Mouse (Mus musculus) liver, embryonic 14.5 days (tissue): Measurements from ENCODE around the gene Tmc8. TPM values are rescaled to one million over a fixed set of nuclear protein-coding genes. Genes with fewer than 3 reads are reported as not detected.
A peak's percentile ranks its signal among the peaks of the same experiment; 100 is the strongest.

ENCODE experiments used
- ATAC-seq: fragments of 200-750 bp; cut with Nextera tagmentation; 2 replicates; pipeline ENCODE4 v1.8.0; 2017; ENCODE audit warnings: moderate number of reproducible peaks, mild to moderate bottlenecking, moderate library complexity; ENCODE audit not compliant: insufficient read depth
- DNase-seq, 3 experiments: peaks; one replicate each; pipeline ENCODE4 v3.0.0-alpha.2; 2012 to 2013; ENCODE audit warnings: low read depth in 3 of 3, low spot score in 3 of 3
- H3K27ac ChIP-seq: fragments of 300-500 bp; sonication (generic); 2 replicates; pipeline ENCODE4 v1.5.1; 2014; ENCODE audit warnings: moderate library complexity, mild to moderate bottlenecking, control low read depth, inconsistent platforms
- H3K27me3 ChIP-seq: fragments of 300-500 bp; sonication (generic); 2 replicates; pipeline ENCODE4 v1.6.1; 2014; ENCODE audit warnings: mild to moderate bottlenecking, low read length, moderate library complexity; ENCODE audit not compliant: control insufficient read depth, insufficient read depth
- H3K36me3 ChIP-seq: fragments of 300-500 bp; sonication (generic); replicated peaks from 2 replicates; pipeline ENCODE4 v1.6.1; 2014; ENCODE audit warnings: low read depth; ENCODE audit not compliant: control insufficient read depth, insufficient read depth
- H3K4me1 ChIP-seq, 2 experiments: fragments of 200-500 bp in 1 of 2; fragments of 300-500 bp in 1 of 2; sonication (generic) in 1 of 2; replicated peaks; 2 replicates each; pipeline ENCODE4 v1.6.1; 2012 to 2014; ENCODE audit warnings: antibody characterized with exemption in 1 of 2, inconsistent platforms in 1 of 2, low read length in 1 of 2; ENCODE audit not compliant: control insufficient read depth in 2 of 2, insufficient read depth in 2 of 2
- H3K4me2 ChIP-seq: fragments of 300-500 bp; sonication (generic); 2 replicates; pipeline ENCODE4 v1.6.1; 2014; ENCODE audit warnings: low read depth, mild to moderate bottlenecking, control low read depth, moderate library complexity
- H3K4me3 ChIP-seq, 2 experiments: fragments of 200-500 bp in 1 of 2; fragments of 300-500 bp in 1 of 2; sonication (generic) in 1 of 2; 2 replicates each; pipeline ENCODE4 v1.5.1; 2012 to 2014; ENCODE audit warnings: low read depth in 2 of 2, low read length in 2 of 2, mild to moderate bottlenecking in 2 of 2, control low read depth in 1 of 2, inconsistent platforms in 1 of 2, moderate library complexity in 1 of 2; ENCODE audit not compliant: insufficient read depth in 1 of 2
- H3K9ac ChIP-seq: fragments of 300-500 bp; sonication (generic); replicated peaks from 2 replicates; pipeline ENCODE4 v1.6.1; 2014; ENCODE audit warnings: mild to moderate bottlenecking, control low read depth, moderate library complexity
- H3K9me3 ChIP-seq: fragments of 300-500 bp; sonication (generic); 2 replicates; pipeline ENCODE4 v1.6.1; 2016; ENCODE audit warnings: low read length, mixed read lengths; ENCODE audit not compliant: control insufficient read depth
- CTCF ChIP-seq: IDR thresholded peaks from 2 replicates; pipeline ENCODE4 v1.5.1; 2016; ENCODE audit warnings: antibody characterized with exemption, low read depth, control low read depth
- EP300 ChIP-seq: IDR thresholded peaks from 2 replicates; pipeline ENCODE4 v1.6.1; 2016; ENCODE audit warnings: antibody characterized with exemption, low read depth
- WGBS: fragments of 180-500 bp; shearing (Covaris S2); extraction: QIAGEN DNeasy Blood & Tissue Kit; methylation state at CpG from one replicate; pipeline ENCODE4 v1.1.7; 2014; ENCODE audit not compliant: insufficient replicate concordance; 5-methylcytosine and 5-hydroxymethylcytosine counted together
- polyA plus RNA-seq, 2 experiments: library from polyadenylated mRNA; depleted of rRNA in 1 of 2; stranded (reverse) in 1 of 2; unstranded in 1 of 2; fragments of >200 nt; fragmentation: Nextera tagmentation in 1 of 2; extraction: Ambion mirVana in 1 of 2; gene quantifications; 2 replicates each; pipeline versions ENCODE4 v1.2.1 to v1.2.3; 2012 to 2014

Gene Tmc8
- polyA plus RNA-seq, 2 experiments, result 9.9 to 29.8 TPM

GRCm38 (mm10) chr11:117777111-117777510, 4.8 kb upstream of the Tmc8 start:
- H3K27me3 ChIP-seq, result no peaks in the 10 kb centered on the region
- DNase-seq, result no peak
- peaks cover 8 to 17% of the 10 kb centered on the region in 2 experiments; a peak in 3 of 4 replicates for H3K4me1 ChIP-seq
- H3K9me3 ChIP-seq, result no peaks in the 10 kb centered on the region
- WGBS, result 86% methylated on average over 5 of the region's 5 CpGs
- no peak overlapping the region for H3K27ac ChIP-seq
- no peak overlapping the region for H3K4me3 ChIP-seq
- no peak overlapping the region; the same call in 1 of the 2 replicates for H3K4me2 ChIP-seq
- H3K9ac ChIP-seq, result no peak overlapping the region
- no peak for ATAC-seq
- no peak for TF ChIP-seq CTCF
- TF ChIP-seq EP300, result no peak
- H3K36me3 ChIP-seq, result peaks cover 60% of the 10 kb centered on the region

- H3K27ac ChIP-seq, result no peak overlapping the region
- ATAC-seq (no peak), DNase-seq (no peak)
- WGBS, result 91% methylated on average over 11 of the region's 11 CpGs
- H3K9ac ChIP-seq, result peak overlapping the region; percentile 99
- peaks cover 8 to 17% of the 10 kb centered on the region in 2 experiments; a peak in 3 of 4 replicates for H3K4me1 ChIP-seq
- no peaks in the 10 kb centered on the region for H3K9me3 ChIP-seq
- H3K27me3 ChIP-seq, result no peaks in the 10 kb centered on the region
- H3K4me2 ChIP-seq, result peak overlapping the region; percentile 98
- TF ChIP-seq CTCF (no peak), EP300 (no peak)
- peaks cover 54% of the 10 kb centered on the region for H3K36me3 ChIP-seq
- H3K4me3 ChIP-seq, result peak overlapping the region in 1 of 2 experiments; percentile 81; a peak in 2 of 4 replicates
Observed at GRCm38 (mm10) chr11:117778031-117778430, 3.8 kb upstream of the Tmc8 start.

GRCm38 (mm10) chr11:117778851-117779433, 2.9 kb upstream of the Tmc8 start:
- peak overlapping the region; percentile 99 for H3K9ac ChIP-seq
- peaks cover 15 to 19% of the 10 kb centered on the region in 2 experiments for H3K4me1 ChIP-seq
- peak overlapping the region; percentile 100 for H3K27ac ChIP-seq
- DNase-seq (peak in 2 of 3 experiments; percentile 41 to 52), ATAC-seq (no peak)
- H3K4me2 ChIP-seq, result peak overlapping the region; percentile 98
- no peaks in the 10 kb centered on the region for H3K27me3 ChIP-seq
- no peak for TF ChIP-seq CTCF
- no peaks in the 10 kb centered on the region for H3K9me3 ChIP-seq
- peak overlapping the region; percentile 75 to 81 for H3K4me3 ChIP-seq
- peaks cover 47% of the 10 kb centered on the region for H3K36me3 ChIP-seq
- 20% methylated on average over 12 of the region's 12 CpGs for WGBS

GRCm38 (mm10) chr11:117779434-117780198, 2.3 kb upstream of the Tmc8 start:
- ATAC-seq, result peak; percentile 32
- peaks cover 18 to 23% of the 10 kb centered on the region in 2 experiments for H3K4me1 ChIP-seq

GRCm38 (mm10) chr11:117780199-117780515, 1.7 kb upstream of the Tmc8 start:
- H3K4me3 ChIP-seq, result peak overlapping the region; percentile 75 to 81
- H3K27ac ChIP-seq, result peak overlapping the region; percentile 100
- peaks cover 18 to 23% of the 10 kb centered on the region in 2 experiments for H3K4me1 ChIP-seq
- TF ChIP-seq CTCF (no peak), EP300 (no peak)
- DNase-seq, result no peak
- peak overlapping the region; percentile 99 for H3K9ac ChIP-seq
- ATAC-seq, result peak; percentile 3
- peaks cover 50% of the 10 kb centered on the region for H3K36me3 ChIP-seq
- H3K9me3 ChIP-seq, result no peaks in the 10 kb centered on the region
- no peaks in the 10 kb centered on the region for H3K27me3 ChIP-seq
- 0% methylated on average over 17 of the region's 17 CpGs for WGBS
- peak overlapping the region; percentile 98 for H3K4me2 ChIP-seq

More at GRCm38 (mm10) chr11:117779434-117780198, 2.3 kb upstream of the Tmc8 start:
- H3K36me3 ChIP-seq, result peaks cover 52% of the 10 kb centered on the region
- no peaks in the 10 kb centered on the region for H3K27me3 ChIP-seq
- peak overlapping the region; percentile 100 for H3K27ac ChIP-seq
- H3K9ac ChIP-seq, result peak overlapping the region; percentile 99
- peak overlapping the region; percentile 75 to 81 for H3K4me3 ChIP-seq
- under 1% methylated on average over 38 of the region's 38 CpGs for WGBS
- H3K4me2 ChIP-seq, result peak overlapping the region; percentile 98
- TF ChIP-seq EP300, result no peak
- peak; percentile 13; the same call in 1 of the 2 replicates for TF ChIP-seq CTCF
- no peaks in the 10 kb centered on the region for H3K9me3 ChIP-seq
- DNase-seq, result peak in 1 of 3 experiments; percentile 49
